Mouse (Mus musculus) spleen, adult 2 months (tissue): ENCODE results near the gene Gm14226. TPM values are rescaled to one million over a fixed set of nuclear protein-coding genes. Genes with fewer than 3 reads are reported as not detected.
A peak's percentile ranks its signal among the peaks of the same experiment; 100 is the strongest.
"Not testable (repeated sequence)": the region's sequence is repeated elsewhere in the genome, so short reads cannot be mapped to it uniquely, and the experiment has no call there.

ENCODE experiments used
- DNase-seq, 2 experiments: peaks; one replicate each; pipeline versions ENCODE4 v3.0.0 to v3.0.0-alpha.2; 2012 to 2021; ENCODE audit warnings: low spot score in 2 of 2, low read depth in 1 of 2
- H3K27ac ChIP-seq: fragments of 200-500 bp; 2 replicates; pipeline ENCODE4 v1.5.1; 2012; ENCODE audit warnings: low read length, inconsistent platforms; ENCODE audit not compliant: insufficient read depth
- H3K27me3 ChIP-seq: fragments of 200-500 bp; 2 replicates; pipeline ENCODE4 v1.6.1; 2012; ENCODE audit warnings: mild to moderate bottlenecking, moderate library complexity, low read length, inconsistent platforms; ENCODE audit not compliant: control insufficient read depth, insufficient read depth
- H3K36me3 ChIP-seq: fragments of 200-500 bp; 2 replicates; pipeline ENCODE4 v1.6.1; 2012; ENCODE audit warnings: mild to moderate bottlenecking, low read length, inconsistent platforms; ENCODE audit not compliant: control insufficient read depth, insufficient read depth
- H3K4me1 ChIP-seq: fragments of 200-500 bp; 2 replicates; pipeline ENCODE4 v1.6.1; 2011; ENCODE audit warnings: inconsistent platforms; ENCODE audit not compliant: control insufficient read depth, insufficient read depth, insufficient read length
- H3K4me3 ChIP-seq: fragments of 200-500 bp; 2 replicates; pipeline ENCODE4 v1.5.1; 2011; ENCODE audit warnings: mild to moderate bottlenecking, inconsistent platforms; ENCODE audit not compliant: insufficient read depth, insufficient read length; ENCODE audit errors: extremely low read depth
- CTCF ChIP-seq: fragments of 200-500 bp; IDR thresholded peaks from 2 replicates; pipeline ENCODE4 v1.5.1; 2011; ENCODE audit warnings: mild to moderate bottlenecking, inconsistent platforms; ENCODE audit not compliant: insufficient read depth, insufficient read length, insufficient replicate concordance; ENCODE audit errors: extremely low read depth
- POLR2A ChIP-seq: fragments of 200-500 bp; IDR thresholded peaks from 2 replicates; pipeline ENCODE4 v1.6.1; 2011; ENCODE audit warnings: low read depth, low read length, inconsistent platforms
- WGBS: fragments of 180-500 bp; shearing (Covaris S2); methylation state at CpG from one replicate; pipeline ENCODE4 v1.1.7; 2018; 5-methylcytosine and 5-hydroxymethylcytosine counted together
- polyA plus RNA-seq: library from polyadenylated mRNA; depleted of rRNA; stranded (reverse); fragments of >200 nt; gene quantifications from 2 replicates; pipeline ENCODE4 v1.2.3, GENCODE M21; 2012; rRNA removed

Gm14226 gene
- polyA plus RNA-seq, result 2.5 and 3.2 TPM in 2 replicates

DNA sequence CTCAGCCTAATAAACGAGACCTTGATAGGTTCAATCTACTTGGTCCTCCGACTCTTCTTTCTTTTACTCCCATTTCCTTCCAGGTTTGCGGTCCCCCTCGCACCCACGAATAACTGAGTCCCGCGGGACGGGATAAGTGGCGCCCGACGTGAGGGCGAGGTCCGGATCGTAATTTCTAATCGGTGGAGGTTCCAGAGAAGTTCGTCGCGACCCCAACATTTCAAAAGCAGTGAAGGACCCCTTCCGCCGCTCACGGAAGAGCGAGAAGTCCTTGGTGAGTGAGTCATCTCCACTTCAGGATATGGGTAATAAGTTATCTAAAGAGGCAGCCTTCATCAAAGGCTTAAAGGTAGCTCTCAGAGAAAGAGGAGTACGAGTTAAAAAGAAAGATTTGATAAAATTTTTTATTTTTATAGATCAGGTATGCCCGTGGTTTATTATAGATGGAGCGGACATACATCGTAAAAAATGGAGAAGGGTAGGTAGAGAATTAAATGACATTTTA, at the start of gene Gm14226:
Gene Gm14226 (plus strand): TSS at position 16 of the 505 bp plus-strand sequence.
- H3K27me3 ChIP-seq, DNase-seq, H3K4me1 ChIP-seq, H3K36me3 ChIP-seq: not testable (repeated sequence)
- H3K4me3 ChIP-seq, result peak within 1 kb of the TSS; percentile 53
- 3% methylated on average over 24 of the region's 26 CpGs for WGBS
- H3K27ac ChIP-seq, result peak within 1 kb of the TSS; percentile 71

DNA sequence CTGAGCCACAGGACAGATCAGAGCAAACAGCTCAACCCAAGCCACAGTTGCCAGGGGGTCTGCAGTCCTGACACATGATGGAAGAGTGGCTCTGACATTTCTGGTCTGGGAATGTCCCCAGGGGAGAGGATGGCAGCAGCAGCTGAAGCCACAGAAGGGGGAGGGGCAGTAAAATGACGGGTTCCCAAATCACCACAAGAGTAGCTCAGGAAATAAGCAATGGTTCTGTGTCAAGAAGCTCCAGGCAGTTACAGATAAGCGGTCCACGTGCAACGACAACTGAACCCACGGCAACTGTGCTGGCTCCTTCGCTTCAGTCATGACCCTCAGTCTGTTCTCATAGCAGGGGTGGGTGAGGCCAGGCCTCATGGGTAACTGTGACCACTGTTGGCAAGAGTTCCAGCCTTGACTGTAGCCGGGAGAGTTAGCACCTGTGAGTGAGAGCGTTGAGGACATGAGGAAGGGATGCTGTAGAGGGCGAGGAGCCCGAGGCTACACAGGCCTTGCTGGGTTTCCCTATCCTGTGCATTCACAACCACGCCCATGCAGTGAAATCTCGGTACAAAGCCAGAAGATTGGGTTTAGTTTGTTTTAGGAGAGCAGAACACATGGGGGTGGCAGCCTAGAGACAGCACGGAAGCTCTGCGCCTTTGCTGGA, 48.2 kb upstream of the Gm14226 start:
- not testable (repeated sequence) for H3K4me3 ChIP-seq, DNase-seq, H3K4me1 ChIP-seq, H3K27me3 ChIP-seq, H3K36me3 ChIP-seq, H3K27ac ChIP-seq
- 28% methylated on average over 14 of the region's 14 CpGs for WGBS

DNA sequence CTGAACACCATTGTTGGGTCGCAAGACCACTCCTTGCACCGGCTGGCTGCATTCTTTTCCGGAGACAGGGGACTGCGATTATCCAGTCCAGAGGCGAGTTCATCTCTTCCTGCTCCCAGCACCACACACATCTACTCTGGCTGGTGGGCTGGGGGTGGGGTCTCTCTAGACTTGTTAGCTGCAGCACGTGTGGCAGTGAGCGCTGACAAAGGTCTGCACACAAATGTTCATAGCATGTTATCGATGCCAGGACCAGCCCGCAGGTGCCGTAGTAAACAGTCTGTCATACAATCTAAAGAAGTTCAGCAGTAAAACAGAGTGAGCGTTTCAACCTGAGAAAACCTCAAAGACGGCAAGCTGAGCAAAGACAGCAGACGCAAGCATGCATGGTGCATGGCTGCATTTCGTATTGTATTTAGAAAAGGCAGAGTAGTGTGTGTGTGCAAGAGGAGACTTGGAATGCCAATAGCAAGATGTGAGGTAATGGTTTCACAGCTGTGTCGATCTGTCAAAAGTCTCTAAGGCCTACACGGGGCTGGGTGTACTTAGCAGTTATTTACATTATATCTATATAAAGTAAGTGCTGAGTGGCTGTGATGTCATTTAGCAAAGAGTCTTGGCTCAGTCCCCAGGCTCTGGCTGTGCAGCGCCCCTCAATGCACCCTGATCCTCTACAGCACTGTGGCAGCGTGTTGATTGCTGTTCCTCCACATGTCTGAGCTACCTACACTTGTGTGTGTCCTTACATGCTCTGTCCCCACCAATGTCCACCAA, 46.0 kb upstream of the Gm14226 start:
- H3K27me3 ChIP-seq, result no peaks in the 10 kb centered on the region
- TF ChIP-seq POLR2A (no peak), CTCF (no peak)
- DNase-seq, result no peak
- no peak overlapping the region for H3K4me3 ChIP-seq
- H3K4me1 ChIP-seq, result no peaks in the 10 kb centered on the region
- H3K36me3 ChIP-seq, result no peaks in the 10 kb centered on the region
- H3K27ac ChIP-seq, result no peak overlapping the region
- 84% methylated on average over 18 of the region's 18 CpGs for WGBS

DNA sequence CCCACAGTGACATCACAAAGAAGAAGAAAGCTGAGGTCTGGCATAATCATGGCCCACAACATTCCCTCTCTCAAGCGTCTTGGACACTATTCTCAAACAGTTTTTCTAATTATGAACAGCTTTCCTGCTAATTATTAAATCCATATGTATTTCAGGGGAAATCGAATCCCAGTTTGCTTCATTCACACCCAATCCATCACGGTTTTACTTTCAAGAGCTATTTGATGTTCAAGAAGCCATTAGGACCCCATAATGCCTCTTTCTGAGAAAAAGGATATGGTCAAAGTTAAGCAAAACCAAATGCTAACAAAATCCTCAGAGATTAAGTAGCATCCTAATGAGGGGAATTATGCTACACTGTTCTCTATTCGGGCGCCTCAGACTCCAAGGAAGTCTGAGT, 45.1 kb upstream of the Gm14226 start:
- Histone ChIP-seq H3K4me3 (no peak overlapping the region), H3K36me3 (no peaks in the 10 kb centered on the region), H3K27ac (no peak overlapping the region), H3K27me3 (no peaks in the 10 kb centered on the region), H3K4me1 (no peaks in the 10 kb centered on the region)
- TF ChIP-seq POLR2A, result no peak
- no peak for TF ChIP-seq CTCF
- 92% methylated on average over 5 of the region's 5 CpGs for WGBS
- no peak for DNase-seq

DNA sequence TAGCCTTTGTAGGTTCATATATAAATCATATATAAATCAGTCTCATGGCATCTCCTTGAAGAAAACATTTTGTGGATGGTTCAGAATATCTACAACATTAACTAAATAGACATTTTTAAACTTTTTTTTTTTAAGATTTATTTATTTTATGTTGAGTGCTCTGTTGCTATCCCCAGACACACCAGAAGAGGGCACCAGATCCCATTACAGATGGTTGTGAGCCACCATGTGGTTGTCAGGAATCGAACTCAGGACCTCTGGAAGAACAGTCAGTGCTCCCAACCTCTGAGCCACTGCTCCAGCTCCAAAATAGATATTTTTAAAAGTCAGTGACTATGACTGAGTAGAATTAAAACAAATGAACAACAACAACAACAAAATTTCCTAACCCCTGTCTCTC, 31.5 kb upstream of the Gm14226 start:
- Histone ChIP-seq H3K4me1 (no peaks in the 10 kb centered on the region), H3K27me3 (no peaks in the 10 kb centered on the region), H3K36me3 (no peaks in the 10 kb centered on the region), H3K4me3 (no peak overlapping the region), H3K27ac (no peak overlapping the region)
- 71% methylated on average over 1 of the region's 1 CpGs for WGBS
- TF ChIP-seq POLR2A (no peak), CTCF (no peak)
- DNase-seq, result no peak

DNA sequence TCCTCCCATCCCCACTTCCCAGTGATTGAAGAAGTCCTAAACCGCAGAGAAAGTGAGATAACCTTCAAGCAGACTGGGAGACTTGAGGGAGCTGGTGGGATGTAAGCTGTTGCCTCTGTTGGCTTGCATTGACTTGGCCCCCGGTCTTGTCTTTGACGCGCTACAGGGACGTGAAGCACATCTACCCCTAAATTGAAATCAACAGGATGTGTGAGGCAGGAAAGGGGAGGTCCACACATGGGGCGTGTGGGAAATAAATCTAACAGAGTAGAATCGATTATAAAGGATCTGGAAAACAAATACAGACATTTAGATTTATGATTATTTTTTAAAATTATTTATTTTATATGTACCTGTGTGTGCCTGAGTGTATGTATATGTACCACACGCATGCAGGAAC, 26.7 kb upstream of the Gm14226 start:
- H3K27ac ChIP-seq, result 0 out of 2 replicates have a peak overlapping the region, but pooled peaks have one; percentile 14
- H3K27me3 ChIP-seq, result no peaks in the 10 kb centered on the region
- TF ChIP-seq CTCF, result no peak
- TF ChIP-seq POLR2A, result no peak
- H3K4me1 ChIP-seq, result no peaks in the 10 kb centered on the region
- H3K4me3 ChIP-seq, result no peak overlapping the region
- 33% methylated on average over 8 of the region's 8 CpGs for WGBS
- H3K36me3 ChIP-seq, result no peaks in the 10 kb centered on the region
- peak in 1 of 2 experiments; percentile 11 for DNase-seq

DNA sequence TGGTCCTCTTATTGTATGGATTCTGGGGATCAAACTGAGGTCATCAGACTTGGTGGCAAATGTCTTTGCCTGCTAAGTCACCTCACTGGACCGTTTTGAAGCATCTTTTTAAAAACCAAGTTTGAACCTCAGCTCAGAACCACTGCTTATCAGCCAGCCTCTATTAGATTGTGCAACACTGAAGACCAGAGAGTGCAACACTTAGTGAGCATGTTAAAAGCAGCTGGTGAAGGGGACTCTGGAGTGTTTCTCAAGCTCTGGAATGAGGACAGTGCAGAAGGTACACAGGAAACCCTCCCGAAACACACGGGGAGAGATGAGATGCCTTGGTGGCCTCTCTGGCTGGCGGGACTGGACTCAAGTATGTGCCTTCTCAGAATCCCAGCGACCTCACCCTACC, 26.0 kb upstream of the Gm14226 start:
- DNase-seq, result no peak
- Histone ChIP-seq H3K27me3 (no peaks in the 10 kb centered on the region), H3K4me1 (no peaks in the 10 kb centered on the region), H3K4me3 (no peak overlapping the region), H3K36me3 (no peaks in the 10 kb centered on the region), H3K27ac (no peak overlapping the region)
- WGBS, result 83% methylated on average over 5 of the region's 5 CpGs
- TF ChIP-seq POLR2A (no peak), CTCF (no peak)
